Mouse (Mus musculus): ENCODE data around the gene Gpat3.

The Gpat3 gene

GRCm38 (mm10) chr5:100861811-100862210, 16.3 kb downstream of the Gpat3 start:
- peak; percentile 16 to 27 for DNase-seq

DNA sequence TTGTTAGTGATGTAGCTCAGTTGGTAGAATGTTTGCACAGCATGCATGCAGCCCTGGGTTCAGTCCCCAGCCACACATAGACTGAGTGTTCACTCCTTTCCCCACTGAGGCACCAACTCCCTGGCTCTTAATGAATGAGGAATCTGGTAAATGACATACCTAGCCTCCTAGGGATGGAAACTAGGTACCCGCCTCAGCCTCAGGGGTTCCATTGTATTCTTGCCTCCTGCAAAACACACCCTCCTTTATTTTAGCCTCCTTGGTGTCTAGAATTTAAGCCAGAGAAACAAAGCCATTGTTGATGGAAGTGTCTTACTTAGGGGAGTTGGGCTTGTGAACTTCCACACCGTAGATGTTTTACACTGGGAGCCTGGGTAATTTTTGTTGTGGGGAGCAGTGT, 17.6 kb downstream of the Gpat3 start:
- no peak for DNase-seq

DNA sequence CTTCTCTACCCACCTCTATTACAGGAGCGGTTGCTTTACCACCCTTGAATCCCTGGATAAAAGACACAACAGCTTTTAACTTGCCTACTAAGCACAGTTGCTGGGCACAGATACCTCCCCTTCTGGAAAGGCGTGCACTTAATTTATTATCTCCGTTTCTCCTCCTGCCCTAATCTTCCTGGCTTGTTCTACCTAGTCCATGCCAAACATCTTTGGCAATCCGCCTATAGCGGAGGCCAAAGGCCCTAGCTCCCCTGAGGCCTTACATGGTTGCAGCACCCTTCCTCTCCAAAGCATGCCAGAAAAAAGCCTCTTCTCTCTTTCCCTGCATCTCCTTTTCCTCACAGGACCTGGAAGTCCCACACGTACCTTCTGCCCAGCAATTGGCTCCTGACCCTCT, 18.9 kb downstream of the Gpat3 start:
- no peak for DNase-seq

DNA sequence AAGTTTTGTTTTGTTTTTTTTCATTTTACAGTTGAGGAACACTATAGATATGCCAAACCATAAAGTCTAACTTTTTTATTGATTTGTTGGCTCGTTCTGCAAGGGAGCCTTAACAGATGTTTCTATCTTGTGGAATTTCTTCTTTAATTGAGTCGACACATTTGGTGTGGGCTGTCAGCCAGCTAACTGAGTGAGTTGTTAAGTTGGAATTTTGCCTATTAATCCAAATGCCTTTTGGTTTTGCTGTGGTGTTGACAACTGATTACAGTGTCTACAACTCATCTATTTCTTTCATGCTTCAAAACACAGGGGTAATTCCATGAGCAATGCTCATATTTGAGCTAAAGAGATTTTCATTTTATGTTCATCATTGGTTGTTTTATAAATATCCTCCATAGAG, 20.7 kb downstream of the Gpat3 start:
- no peak for DNase-seq

DNA sequence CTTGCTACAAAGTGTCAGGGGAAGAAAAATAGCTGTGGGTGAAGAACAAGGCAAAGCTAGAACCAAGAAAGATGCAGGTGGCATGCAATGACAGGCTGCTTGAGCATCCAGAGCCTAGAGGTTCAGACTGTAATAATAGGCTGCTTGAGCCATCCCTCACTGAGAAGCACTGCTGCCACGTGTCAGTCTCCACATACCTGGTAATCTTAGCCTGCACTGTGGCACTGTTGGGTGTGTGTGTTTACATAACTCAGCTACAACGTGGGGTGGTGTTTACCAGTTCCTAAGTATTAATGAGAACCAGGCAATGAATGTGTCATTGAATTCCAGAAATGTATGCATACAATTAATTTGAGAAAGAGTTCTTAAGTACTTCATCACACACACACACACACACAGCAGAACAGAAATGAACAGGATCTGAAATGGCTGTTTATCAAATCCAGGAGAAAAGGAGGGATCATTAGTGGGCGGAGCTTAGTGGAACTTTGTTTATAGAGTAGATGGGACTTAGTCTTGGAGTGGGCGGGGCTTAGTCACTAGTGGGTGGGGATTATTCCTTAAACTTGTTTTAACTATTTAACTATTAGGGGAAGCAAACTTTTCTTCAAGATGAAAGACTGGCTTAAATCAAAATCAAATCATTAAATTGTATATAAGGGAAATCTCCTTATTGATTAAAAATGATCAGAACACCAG, 23.8 kb downstream of the Gpat3 start:
- DNase-seq = peak; percentile 14 to 45

DNA sequence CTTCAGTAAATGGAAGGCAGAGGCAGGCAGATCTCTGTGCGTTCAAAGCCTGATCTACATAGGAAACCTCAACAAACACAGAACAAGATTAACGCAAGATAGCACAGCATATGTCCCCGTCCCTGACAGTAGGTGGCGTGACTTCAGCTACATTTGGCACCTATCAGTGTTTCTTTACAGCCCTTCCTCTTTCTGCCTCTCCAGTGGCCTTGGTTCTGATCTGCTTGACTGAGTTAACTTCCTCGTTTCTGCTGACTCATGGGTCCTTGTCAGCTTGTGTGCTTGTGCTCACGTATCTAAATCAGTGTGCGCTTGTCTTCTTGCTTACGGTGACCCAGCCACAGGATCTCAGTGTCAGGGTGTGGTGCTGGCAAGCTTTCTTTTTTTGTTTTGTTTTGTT, 26.5 kb downstream of the Gpat3 start:
- peak in 1 of 2 experiments; percentile 14 for DNase-seq

GRCm38 (mm10) chr5:100874721-100875120, 29.2 kb downstream of the Gpat3 start:
- DNase-seq = no peak

GRCm38 (mm10) chr5:100875180-100875579, 29.7 kb downstream of the Gpat3 start:
- DNase-seq = no peak

GRCm38 (mm10) chr5:100877021-100877420, 31.5 kb downstream of the Gpat3 start:
- DNase-seq = no peak

GRCm38 (mm10) chr5:100885216-100885615, 39.7 kb downstream of the Gpat3 start:
- DNase-seq = no peak

- no peak for DNase-seq
Observed at GRCm38 (mm10) chr5:100886331-100886988, 40.9 kb downstream of the Gpat3 start.

GRCm38 (mm10) chr5:100896199-100896598, 50.7 kb downstream of the Gpat3 start:
- no peak for DNase-seq

- no peak for DNase-seq
Observed at GRCm38 (mm10) chr5:100899745-100900489, 54.4 kb downstream of the Gpat3 start.

GRCm38 (mm10) chr5:100901046-100901445, 55.5 kb downstream of the Gpat3 start:
- no peak for DNase-seq

- DNase-seq = no peak
Observed at GRCm38 (mm10) chr5:100908478-100908877, 63.0 kb downstream of the Gpat3 start.

DNA sequence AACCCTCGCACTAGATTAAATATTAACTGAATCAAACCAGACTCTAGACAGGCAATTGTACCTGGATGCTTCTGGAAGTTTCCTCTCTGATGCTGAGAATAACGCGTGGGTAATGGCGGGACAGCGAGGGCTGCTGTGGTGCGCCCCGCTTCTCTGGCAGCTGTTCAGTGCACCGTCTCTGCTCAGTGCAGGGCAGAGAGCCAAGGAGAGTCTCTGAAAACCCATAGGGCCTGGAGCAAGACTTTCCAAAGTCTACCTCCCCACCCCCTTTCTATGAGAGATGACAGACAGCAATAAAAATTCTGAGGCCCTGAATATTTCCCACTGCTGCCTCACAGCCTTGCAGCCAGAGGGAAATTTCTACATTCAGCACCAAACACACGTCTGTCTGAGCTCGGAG, 63.4 kb downstream of the Gpat3 start:
- DNase-seq = no peak

GRCm38 (mm10) chr5:100909691-100910090, 64.2 kb downstream of the Gpat3 start:
- DNase-seq = no peak

GRCm38 (mm10) chr5:100911502-100912097, 66.1 kb downstream of the Gpat3 start:
- peak in 1 of 2 experiments; percentile 7 for DNase-seq

GRCm38 (mm10) chr5:100912366-100912765, 66.9 kb downstream of the Gpat3 start:
- peak; percentile 26 to 50 for DNase-seq

DNA sequence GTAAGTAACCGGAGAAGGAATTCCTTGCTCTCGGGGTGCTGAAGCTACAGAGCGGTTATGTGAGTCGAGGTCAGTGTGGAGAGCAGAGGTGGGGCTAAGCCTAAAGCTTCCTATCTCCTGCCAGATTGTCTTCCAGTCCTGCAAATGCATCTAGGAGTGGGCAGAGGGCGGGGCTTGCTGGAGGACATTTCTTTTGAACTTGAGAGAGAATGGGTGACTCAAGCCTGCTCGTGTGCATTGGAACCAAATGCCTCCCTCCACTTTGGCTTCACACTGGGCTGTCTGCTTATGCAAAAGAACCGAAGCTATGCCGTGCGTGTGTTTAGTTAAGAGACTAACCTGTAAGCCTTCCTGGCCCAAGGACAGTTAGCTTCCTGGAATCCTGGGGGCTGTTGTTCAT, 67.8 kb downstream of the Gpat3 start:
- no peak for DNase-seq

GRCm38 (mm10) chr5:100914989-100915388, 69.5 kb downstream of the Gpat3 start:
- peak; percentile 30 to 36 for DNase-seq

- no peak for DNase-seq
Observed at GRCm38 (mm10) chr5:100915411-100915810, 69.9 kb downstream of the Gpat3 start.

DNA sequence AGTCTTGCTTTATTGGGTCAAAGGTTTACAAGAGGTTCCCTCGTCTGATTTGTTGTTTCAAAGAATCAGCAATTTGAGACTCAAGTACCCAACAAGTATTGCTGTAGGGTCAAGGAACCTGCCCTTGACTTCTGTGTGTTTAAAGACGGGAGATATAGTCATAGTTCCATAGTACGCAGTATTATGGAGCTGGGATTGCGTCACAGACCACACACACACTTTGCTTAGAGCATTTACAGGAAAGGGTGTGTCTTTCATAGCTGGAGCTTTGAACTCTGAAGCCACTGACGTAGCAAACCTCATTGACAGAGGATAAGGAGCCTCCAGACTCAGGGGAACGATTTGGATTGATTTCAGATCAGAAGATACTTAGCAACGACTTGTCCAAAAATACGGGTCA, 70.9 kb downstream of the Gpat3 start:
- DNase-seq = no peak

Data from lung, adult 18-20 months (tissue).